Mouse (Mus musculus) heart, postnatal 0 days (tissue): Measurements from ENCODE around the gene Itpr2. TPM values are rescaled to one million over a fixed set of nuclear protein-coding genes. Genes with fewer than 3 reads are reported as not detected.

Experiments
- ATAC-seq: fragments of 200-750 bp; cut with Nextera tagmentation; 2 replicates; pipeline ENCODE4 v1.8.0; 2017; ENCODE audit warnings: low read depth, moderate number of reproducible peaks, moderate library complexity; ENCODE audit not compliant: insufficient read depth
- DNase-seq: peaks from one replicate; pipeline ENCODE4 v3.0.0-alpha.2; 2016; ENCODE audit warnings: low spot score
- H3K27ac ChIP-seq: fragments of 300-500 bp; sonication (generic); 2 replicates; pipeline ENCODE4 v1.5.1; 2014; ENCODE audit warnings: low read depth, mild to moderate bottlenecking
- H3K27me3 ChIP-seq: fragments of 300-500 bp; sonication (generic); 2 replicates; pipeline ENCODE4 v1.6.1; 2014; ENCODE audit warnings: low read length, mixed read lengths; ENCODE audit not compliant: control insufficient read depth, insufficient read depth
- H3K36me3 ChIP-seq: fragments of 300-500 bp; sonication (generic); replicated peaks from 2 replicates; pipeline ENCODE4 v1.6.1; 2014; ENCODE audit warnings: low read length, mixed read lengths; ENCODE audit not compliant: control insufficient read depth, insufficient read depth
- H3K4me1 ChIP-seq: fragments of 300-500 bp; sonication (generic); 2 replicates; pipeline ENCODE4 v1.6.1; 2014; ENCODE audit warnings: antibody characterized with exemption; ENCODE audit not compliant: control insufficient read depth, insufficient read depth
- H3K4me2 ChIP-seq: fragments of 300-500 bp; sonication (generic); 2 replicates; pipeline ENCODE4 v1.6.1; 2014; ENCODE audit warnings: low read depth, mild to moderate bottlenecking, low read length, moderate library complexity
- H3K4me3 ChIP-seq: fragments of 300-500 bp; sonication (generic); 2 replicates; pipeline ENCODE4 v1.5.1; 2014; ENCODE audit warnings: low read depth, low read length
- H3K9ac ChIP-seq: fragments of 300-500 bp; sonication (generic); replicated peaks from 2 replicates; pipeline ENCODE4 v1.6.1; 2014; ENCODE audit warnings: low read depth, low read length, mixed read lengths
- H3K9me3 ChIP-seq: fragments of 300-500 bp; sonication (generic); replicated peaks from 2 replicates; pipeline ENCODE4 v1.6.1; 2016; ENCODE audit warnings: low read length; ENCODE audit not compliant: control insufficient read depth
- CTCF ChIP-seq: IDR thresholded peaks from 2 replicates; pipeline ENCODE4 v1.5.1; 2016; ENCODE audit warnings: antibody characterized with exemption, control low read depth, low read depth
- EP300 ChIP-seq: IDR thresholded peaks from 2 replicates; pipeline ENCODE4 v1.6.1; 2016; ENCODE audit warnings: antibody characterized with exemption, low read depth
- WGBS: fragments of 180-500 bp; shearing (Covaris S2); extraction: QIAGEN DNeasy Blood & Tissue Kit; methylation state at CpG from one replicate; pipeline ENCODE4 v1.1.7; 2014; 5-methylcytosine and 5-hydroxymethylcytosine counted together
- polyA plus RNA-seq: library from polyadenylated mRNA; unstranded; fragments of >200 nt; fragmentation: Nextera tagmentation; extraction: Ambion mirVana; gene quantifications from 2 replicates; pipeline ENCODE4 v1.2.1, GENCODE M21; 2015
- total RNA-seq: library from RNA; depleted of rRNA; stranded (reverse); fragments of >200 nt; gene quantifications from 2 replicates; pipeline ENCODE4 v1.2.3, GENCODE M21; 2014; ENCODE audit warnings: low replicate concordance

The Itpr2 gene
- total and polyA plus RNA-seq, 2 experiments from 2014 or later = 26.5 to 59.5 TPM

DNA sequence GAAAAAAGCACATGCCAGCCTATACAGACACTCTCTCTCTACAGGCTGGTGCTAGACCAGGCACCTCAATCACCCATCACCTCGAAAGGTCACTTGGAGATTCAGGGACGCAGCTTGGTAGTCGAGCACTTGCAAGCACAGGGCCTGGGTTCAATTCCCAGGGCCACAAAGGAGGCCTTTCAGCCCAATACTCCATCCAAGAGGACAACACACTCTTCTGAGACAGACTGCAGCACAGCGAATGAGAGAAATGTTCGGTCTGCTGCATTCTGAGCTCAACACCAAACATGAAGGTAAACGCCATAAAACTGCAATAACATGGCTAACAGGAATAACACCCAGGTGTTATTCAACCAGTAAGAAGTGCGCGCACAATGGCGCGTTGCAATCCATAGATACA, 211.0 kb downstream of the Itpr2 start:
- H3K36me3 ChIP-seq = peaks cover 28% of the 10 kb centered on the region
- H3K27me3 ChIP-seq = no peaks in the 10 kb centered on the region
- DNase-seq (no peak), ATAC-seq (no peak)
- H3K9me3 ChIP-seq = no peaks in the 10 kb centered on the region
- H3K4me1 ChIP-seq = 0 out of 2 replicates have a peak, but pooled peaks cover 5% of the 10 kb centered on the region
- TF ChIP-seq CTCF (no peak), EP300 (no peak)
- WGBS = 92% methylated on average over 10 of the region's 10 CpGs
- H3K9ac ChIP-seq = no peak overlapping the region
- H3K4me2 ChIP-seq = no peak overlapping the region
- no peak overlapping the region for H3K4me3 ChIP-seq
- H3K27ac ChIP-seq = no peak overlapping the region

DNA sequence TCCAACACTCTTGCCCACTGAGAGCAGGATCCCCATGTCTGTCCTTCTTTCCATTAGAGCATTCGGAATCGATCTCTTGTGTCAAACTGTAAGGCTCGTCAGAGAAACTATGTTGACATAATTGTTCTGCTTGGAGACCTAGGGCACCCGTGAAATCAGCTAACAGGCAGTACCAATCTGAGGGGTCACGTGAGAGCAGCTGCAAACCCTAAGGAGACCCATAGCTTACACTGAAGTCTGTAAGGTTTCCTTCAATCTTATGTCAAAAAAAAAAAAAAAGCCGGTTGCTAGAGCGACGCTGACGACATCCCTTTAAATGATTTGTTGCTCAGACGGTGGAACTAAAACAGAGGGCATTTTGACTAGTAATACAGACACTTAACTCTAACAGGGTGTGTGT, 212.2 kb downstream of the Itpr2 start:
- H3K36me3 ChIP-seq = peaks cover 26% of the 10 kb centered on the region
- H3K9ac ChIP-seq = no peak overlapping the region
- 83% methylated on average over 10 of the region's 10 CpGs for WGBS
- DNase-seq = no peak
- H3K4me3 ChIP-seq = no peak overlapping the region
- H3K4me1 ChIP-seq = 0 out of 2 replicates have a peak, but pooled peaks cover 1% of the 10 kb centered on the region
- H3K27me3 ChIP-seq = no peaks in the 10 kb centered on the region
- TF ChIP-seq EP300 = no peak
- TF ChIP-seq CTCF = no peak
- H3K27ac ChIP-seq = no peak overlapping the region
- H3K9me3 ChIP-seq = no peaks in the 10 kb centered on the region
- no peak overlapping the region for H3K4me2 ChIP-seq
- ATAC-seq = no peak

DNA sequence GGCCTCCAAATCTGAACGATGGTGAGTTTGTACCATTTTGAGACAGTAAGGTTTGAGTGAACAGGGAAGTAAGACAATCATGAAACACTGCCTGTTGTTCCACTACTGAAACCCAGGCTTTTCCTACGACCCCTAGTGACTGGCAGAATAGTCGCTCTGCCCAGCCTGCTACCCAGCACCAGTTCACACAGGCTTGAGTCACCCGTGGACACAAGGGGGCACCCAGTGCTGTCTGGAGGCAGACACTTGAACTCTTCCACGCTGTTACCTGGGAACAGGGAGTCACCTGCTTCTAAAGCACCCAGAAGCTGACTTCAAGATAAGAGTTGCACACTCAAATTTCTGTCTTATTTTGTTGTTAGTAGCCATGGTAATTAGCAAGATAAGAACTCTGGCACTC, 213.8 kb downstream of the Itpr2 start:
- no peaks in the 10 kb centered on the region for H3K4me1 ChIP-seq
- TF ChIP-seq EP300 = no peak
- no peak for TF ChIP-seq CTCF
- no peak overlapping the region for H3K4me2 ChIP-seq
- WGBS = 84% methylated on average over 5 of the region's 5 CpGs
- peaks cover 18% of the 10 kb centered on the region for H3K36me3 ChIP-seq
- H3K4me3 ChIP-seq = no peak overlapping the region
- DNase-seq (no peak), ATAC-seq (no peak)
- no peak overlapping the region for H3K27ac ChIP-seq
- H3K9me3 ChIP-seq = no peaks in the 10 kb centered on the region
- no peaks in the 10 kb centered on the region for H3K27me3 ChIP-seq
- H3K9ac ChIP-seq = no peak overlapping the region

DNA sequence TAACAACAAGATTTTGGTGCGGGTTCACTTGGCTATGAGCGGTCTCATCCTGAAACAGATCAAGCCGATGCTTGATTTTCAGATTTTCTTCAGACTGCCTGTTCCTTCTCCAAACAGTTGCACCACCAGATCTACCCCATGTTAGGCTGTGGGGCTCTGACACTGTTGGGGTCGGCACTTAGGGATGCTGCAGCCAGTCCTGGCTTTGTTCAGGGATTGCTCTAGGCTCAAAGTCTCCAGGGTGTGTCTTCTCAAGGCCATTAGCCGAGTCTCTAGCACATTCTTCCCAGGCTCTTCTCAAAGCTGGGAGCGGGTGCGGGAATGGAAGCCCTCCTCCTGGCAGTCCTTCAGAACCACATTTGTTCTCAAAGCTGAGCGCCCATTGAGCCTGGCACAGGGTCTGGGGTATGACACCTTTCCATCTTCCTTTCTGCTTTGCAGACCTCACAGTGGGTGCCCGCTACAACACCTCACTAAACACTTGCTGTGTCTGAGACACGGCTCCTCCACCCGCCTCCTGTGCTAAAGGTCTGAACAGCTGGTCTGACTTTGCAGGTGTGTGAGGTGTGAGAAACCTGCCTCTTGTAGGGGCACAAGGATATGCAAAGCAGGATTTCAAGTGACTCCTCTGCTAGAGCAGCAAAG, 217.0 kb downstream of the Itpr2 start:
- DNase-seq (no peak), ATAC-seq (no peak)
- 83% methylated on average over 11 of the region's 11 CpGs for WGBS
- H3K9me3 ChIP-seq = no peaks in the 10 kb centered on the region
- no peaks in the 10 kb centered on the region for H3K27me3 ChIP-seq
- TF ChIP-seq CTCF = no peak
- no peak overlapping the region for H3K4me3 ChIP-seq
- H3K4me1 ChIP-seq = no peaks in the 10 kb centered on the region
- H3K9ac ChIP-seq = no peak overlapping the region
- H3K36me3 ChIP-seq = peaks cover 21% of the 10 kb centered on the region; the same call in 1 of the 2 replicates
- no peak overlapping the region for H3K4me2 ChIP-seq
- H3K27ac ChIP-seq = no peak overlapping the region

DNA sequence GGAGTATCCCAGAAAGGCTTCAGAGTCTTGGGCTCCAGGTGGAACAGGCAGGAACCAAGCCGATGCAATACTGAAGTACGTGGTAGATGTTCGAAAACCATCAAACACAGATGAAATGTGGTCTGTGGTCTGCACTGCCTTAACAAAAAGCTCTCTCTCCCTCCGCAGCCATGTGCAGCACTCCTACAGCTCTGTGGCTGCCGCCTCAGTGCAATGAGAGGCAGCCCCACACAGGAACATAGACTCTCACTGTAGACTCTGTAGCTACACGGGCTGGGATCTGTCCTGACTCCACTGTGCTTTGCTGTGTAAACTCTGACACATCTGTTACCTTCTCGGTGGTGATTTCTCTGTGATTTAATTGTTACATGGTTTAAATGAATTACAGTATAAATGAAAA, 218.0 kb downstream of the Itpr2 start:
- ATAC-seq = no peak
- Histone ChIP-seq H3K27ac (no peak overlapping the region), H3K36me3 (peaks cover 26% of the 10 kb centered on the region; the same call in 1 of the 2 replicates), H3K9ac (no peak overlapping the region), H3K4me2 (no peak overlapping the region), H3K4me1 (no peaks in the 10 kb centered on the region), H3K9me3 (no peaks in the 10 kb centered on the region), H3K27me3 (no peaks in the 10 kb centered on the region), H3K4me3 (no peak overlapping the region)
- TF ChIP-seq EP300 (no peak), CTCF (no peak)
- DNase-seq = no peak
- 76% methylated on average over 7 of the region's 7 CpGs for WGBS
